Mouse (Mus musculus): ENCODE data around the gene Polr3f.

Polr3f gene

GRCm38 (mm10) chr2:144588723-144589122, 61.2 kb downstream of the Polr3f start:
- no peak for DNase-seq (ENCODE audit: extremely low read depth, low read depth)
